Mouse (Mus musculus) small intestine, adult 2 months (tissue): ENCODE data around the gene Tmem214.

ENCODE experiments used
- CTCF ChIP-seq: fragments of 200-500 bp; IDR thresholded peaks from 2 replicates; pipeline ENCODE4 v1.5.1; 2012; ENCODE audit warnings: low read depth, mild to moderate bottlenecking, control low read depth, inconsistent platforms, low read length, moderate library complexity, mixed read lengths; ENCODE audit not compliant: insufficient replicate concordance, insufficient read length; ENCODE audit errors: extremely low read depth
- POLR2A ChIP-seq: fragments of 200-500 bp; IDR thresholded peaks from 2 replicates; pipeline ENCODE4 v1.6.1; 2012; ENCODE audit warnings: low read depth, mild to moderate bottlenecking, control low read depth, inconsistent platforms, low read length, moderate library complexity

- no peak for TF ChIP-seq POLR2A
- no peak for TF ChIP-seq CTCF
These were observed 25.9 kb upstream of the Tmem214 start for GRCm38 (mm10) chr5:30841896-30842295.
